Mouse (Mus musculus): ENCODE measurements around the gene Aplp2. TPM values are rescaled to one million over a fixed set of nuclear protein-coding genes. Genes with fewer than 3 reads are reported as not detected.
A peak's percentile ranks its signal among the peaks of the same experiment; 100 is the strongest.

Aplp2 gene
- polyA plus RNA-seq, 1 experiment, result 720 TPM

- Histone ChIP-seq H3K27ac (ENCODE audit: insufficient read depth, low read length) (no peak overlapping the region), H3K4me1 (ENCODE audit: control insufficient read depth, insufficient read depth, low read length) (no peaks in the 10 kb centered on the region), H3K4me3 (ENCODE audit: insufficient read depth, low read length) (no peak overlapping the region)
- TF ChIP-seq POLR2A (IDR thresholded peaks at IDR 0.05; ENCODE audit: extremely low read depth, insufficient read depth, low read length), result no peak
- no peak for TF ChIP-seq CTCF (IDR thresholded peaks at IDR 0.05; ENCODE audit: extremely low read depth, insufficient read depth, low read length)
Measured at GRCm38 (mm10) chr9:31142924-31143323, 68.7 kb downstream of the Aplp2 start.

- no peak for TF ChIP-seq POLR2A (IDR thresholded peaks at IDR 0.05; ENCODE audit: extremely low read depth, insufficient read depth, low read length)
- no peak for TF ChIP-seq CTCF (IDR thresholded peaks at IDR 0.05; ENCODE audit: extremely low read depth, insufficient read depth, low read length)
- Histone ChIP-seq H3K27ac (ENCODE audit: insufficient read depth, low read length) (no peak overlapping the region), H3K4me1 (ENCODE audit: control insufficient read depth, insufficient read depth, low read length) (no peaks in the 10 kb centered on the region; the same call in 1 of the 2 replicates), H3K4me3 (ENCODE audit: insufficient read depth, low read length) (no peak overlapping the region)
Measured at GRCm38 (mm10) chr9:31133131-31133530, 78.5 kb downstream of the Aplp2 start.

- no peak for TF ChIP-seq POLR2A (IDR thresholded peaks at IDR 0.05; ENCODE audit: extremely low read depth, insufficient read depth, low read length)
- no peak for TF ChIP-seq CTCF (IDR thresholded peaks at IDR 0.05; ENCODE audit: extremely low read depth, insufficient read depth, low read length)
- Histone ChIP-seq H3K4me3 (ENCODE audit: insufficient read depth, low read length) (peak within 1 kb of the TSS; percentile 15; the same call in 1 of the 2 replicates), H3K4me1 (ENCODE audit: control insufficient read depth, insufficient read depth, low read length) (no peaks in the 10 kb centered on the region; the same call in 1 of the 2 replicates), H3K27ac (ENCODE audit: insufficient read depth, low read length) (no peak within 1 kb of the TSS)
Measured at GRCm38 (mm10) chr9:31131205-31131968, 80.2 kb downstream of the Aplp2 start, which contains the start of gene St14. Gene St14 (minus strand): TSS chr9:31131853.

- TF ChIP-seq POLR2A (IDR thresholded peaks at IDR 0.05; ENCODE audit: extremely low read depth, insufficient read depth, low read length) (no peak), CTCF (IDR thresholded peaks at IDR 0.05; ENCODE audit: extremely low read depth, insufficient read depth, low read length) (no peak)
Measured at GRCm38 (mm10) chr9:31130357-31131204, 81.0 kb downstream of the Aplp2 start.

GRCm38 (mm10) chr9:31129956-31130355 lies 81.7 kb downstream of the Aplp2 start:
- Histone ChIP-seq H3K27ac (ENCODE audit: insufficient read depth, low read length) (no peak overlapping the region), H3K4me3 (ENCODE audit: insufficient read depth, low read length) (no peak overlapping the region), H3K4me1 (ENCODE audit: control insufficient read depth, insufficient read depth, low read length) (no peaks in the 10 kb centered on the region; the same call in 1 of the 2 replicates)
- no peak for TF ChIP-seq CTCF (IDR thresholded peaks at IDR 0.05; ENCODE audit: extremely low read depth, insufficient read depth, low read length)
- TF ChIP-seq POLR2A (IDR thresholded peaks at IDR 0.05; ENCODE audit: extremely low read depth, insufficient read depth, low read length), result no peak

More at GRCm38 (mm10) chr9:31130357-31131204, 81.0 kb downstream of the Aplp2 start:
- H3K4me1 ChIP-seq (ENCODE audit: control insufficient read depth, insufficient read depth, low read length), result no peaks in the 10 kb centered on the region; the same call in 1 of the 2 replicates
- H3K4me3 ChIP-seq (ENCODE audit: insufficient read depth, low read length), result peak overlapping the region; percentile 15; the same call in 1 of the 2 replicates
- no peak overlapping the region for H3K27ac ChIP-seq (ENCODE audit: insufficient read depth, low read length)

- H3K27ac ChIP-seq (ENCODE audit: insufficient read depth, low read length), result no peak overlapping the region
- TF ChIP-seq POLR2A (IDR thresholded peaks at IDR 0.05; ENCODE audit: extremely low read depth, insufficient read depth, low read length) (no peak), CTCF (IDR thresholded peaks at IDR 0.05; ENCODE audit: extremely low read depth, insufficient read depth, low read length) (no peak)
- no peaks in the 10 kb centered on the region; the same call in 1 of the 2 replicates for H3K4me1 ChIP-seq (ENCODE audit: control insufficient read depth, insufficient read depth, low read length)
- H3K4me3 ChIP-seq (ENCODE audit: insufficient read depth, low read length), result no peak overlapping the region
Measured at GRCm38 (mm10) chr9:31127876-31128465, 83.6 kb downstream of the Aplp2 start.

GRCm38 (mm10) chr9:31126079-31126478 lies 85.5 kb downstream of the Aplp2 start:
- H3K4me1 ChIP-seq (ENCODE audit: control insufficient read depth, insufficient read depth, low read length), result no peaks in the 10 kb centered on the region; the same call in 1 of the 2 replicates
- H3K4me3 ChIP-seq (ENCODE audit: insufficient read depth, low read length), result no peak overlapping the region
- no peak for TF ChIP-seq CTCF (IDR thresholded peaks at IDR 0.05; ENCODE audit: extremely low read depth, insufficient read depth, low read length)
- no peak for TF ChIP-seq POLR2A (IDR thresholded peaks at IDR 0.05; ENCODE audit: extremely low read depth, insufficient read depth, low read length)
- no peak overlapping the region for H3K27ac ChIP-seq (ENCODE audit: insufficient read depth, low read length)

- Histone ChIP-seq H3K27ac (ENCODE audit: insufficient read depth, low read length) (no peak overlapping the region), H3K4me3 (ENCODE audit: insufficient read depth, low read length) (no peak overlapping the region), H3K4me1 (ENCODE audit: control insufficient read depth, insufficient read depth, low read length) (no peaks in the 10 kb centered on the region)
- TF ChIP-seq CTCF (IDR thresholded peaks at IDR 0.05; ENCODE audit: extremely low read depth, insufficient read depth, low read length), result no peak
- no peak for TF ChIP-seq POLR2A (IDR thresholded peaks at IDR 0.05; ENCODE audit: extremely low read depth, insufficient read depth, low read length)
Measured at GRCm38 (mm10) chr9:31122464-31123030, 89.1 kb downstream of the Aplp2 start.

- TF ChIP-seq CTCF (IDR thresholded peaks at IDR 0.05; ENCODE audit: extremely low read depth, insufficient read depth, low read length), result no peak
- no peak for TF ChIP-seq POLR2A (IDR thresholded peaks at IDR 0.05; ENCODE audit: extremely low read depth, insufficient read depth, low read length)
- H3K4me1 ChIP-seq (ENCODE audit: control insufficient read depth, insufficient read depth, low read length), result no peaks in the 10 kb centered on the region
- no peak overlapping the region for H3K4me3 ChIP-seq (ENCODE audit: insufficient read depth, low read length)
- H3K27ac ChIP-seq (ENCODE audit: insufficient read depth, low read length), result no peak overlapping the region
Measured at GRCm38 (mm10) chr9:31120533-31120915, 91.1 kb downstream of the Aplp2 start.
